Mouse (Mus musculus): ENCODE measurements around the gene 1700011L22Rik. TPM values are rescaled to one million over a fixed set of nuclear protein-coding genes. Genes with fewer than 3 reads are reported as not detected.

1700011L22Rik gene
- polyA plus RNA-seq, 1 experiment from 2014 or later = not detected

DNA sequence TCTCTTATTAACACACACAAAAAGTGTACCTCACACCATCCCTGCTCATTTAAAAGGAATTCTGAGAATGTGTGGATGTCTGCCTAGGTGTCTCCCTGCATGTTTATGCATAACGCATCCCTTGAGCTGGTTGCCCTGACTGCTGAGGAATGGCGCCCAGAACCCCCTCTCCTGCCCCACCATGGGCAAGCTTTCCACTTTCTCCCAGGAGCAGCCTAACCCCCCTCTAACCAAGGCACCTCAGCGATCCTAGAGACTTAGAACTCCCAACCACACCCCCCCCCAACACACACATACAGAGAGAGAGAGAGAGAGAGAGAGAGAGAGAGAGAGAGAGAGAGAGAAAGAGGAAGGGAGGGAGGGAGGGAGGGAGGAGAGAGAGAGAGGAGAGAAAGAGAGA lies 40.2 kb downstream of the 1700011L22Rik start:
- H3K4me3 ChIP-seq = no peak overlapping the region
- 31% methylated on average over 3 of the region's 3 CpGs for WGBS
- no peaks in the 10 kb centered on the region for H3K27me3 ChIP-seq
- H3K27ac ChIP-seq = peak overlapping the region; percentile 99
- H3K4me1 ChIP-seq = peaks cover 48% of the 10 kb centered on the region
- no peak overlapping the region for H3K9ac ChIP-seq
- no peaks in the 10 kb centered on the region for H3K36me3 ChIP-seq
- no peak for ATAC-seq (ENCODE audit: insufficient number of reproducible peaks, low FRiP score, low TSS enrichment, low read depth)
- no peaks in the 10 kb centered on the region for H3K9me3 ChIP-seq
- H3K4me2 ChIP-seq = no peak overlapping the region

DNA sequence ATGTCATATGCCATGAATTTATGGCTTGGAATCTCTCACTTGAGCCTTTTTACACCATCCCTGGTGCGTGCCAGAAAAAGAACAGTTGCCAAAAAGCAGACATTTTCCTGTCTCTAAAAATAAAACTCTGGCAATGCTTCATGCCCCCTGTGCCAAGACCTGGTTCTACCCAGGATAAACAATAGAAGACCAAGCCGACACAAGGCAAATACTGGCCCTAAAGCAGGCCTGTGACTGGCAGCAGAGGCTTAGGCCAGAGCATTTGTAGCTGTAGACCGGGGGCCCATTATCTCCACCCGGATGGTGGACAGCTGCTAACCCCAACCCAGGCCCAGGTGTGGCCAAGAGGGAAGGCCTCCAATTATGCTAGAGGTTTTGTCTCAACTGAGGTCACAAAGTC lies 41.5 kb downstream of the 1700011L22Rik start:
- Histone ChIP-seq H3K9ac (no peak overlapping the region), H3K27ac (peak overlapping the region; percentile 99), H3K9me3 (no peaks in the 10 kb centered on the region), H3K27me3 (no peaks in the 10 kb centered on the region), H3K4me3 (no peak overlapping the region), H3K4me1 (peaks cover 54% of the 10 kb centered on the region), H3K4me2 (no peak overlapping the region), H3K36me3 (no peaks in the 10 kb centered on the region)
- 35% methylated on average over 4 of the region's 4 CpGs for WGBS
- ATAC-seq (ENCODE audit: insufficient number of reproducible peaks, low FRiP score, low TSS enrichment, low read depth) = no peak

DNA sequence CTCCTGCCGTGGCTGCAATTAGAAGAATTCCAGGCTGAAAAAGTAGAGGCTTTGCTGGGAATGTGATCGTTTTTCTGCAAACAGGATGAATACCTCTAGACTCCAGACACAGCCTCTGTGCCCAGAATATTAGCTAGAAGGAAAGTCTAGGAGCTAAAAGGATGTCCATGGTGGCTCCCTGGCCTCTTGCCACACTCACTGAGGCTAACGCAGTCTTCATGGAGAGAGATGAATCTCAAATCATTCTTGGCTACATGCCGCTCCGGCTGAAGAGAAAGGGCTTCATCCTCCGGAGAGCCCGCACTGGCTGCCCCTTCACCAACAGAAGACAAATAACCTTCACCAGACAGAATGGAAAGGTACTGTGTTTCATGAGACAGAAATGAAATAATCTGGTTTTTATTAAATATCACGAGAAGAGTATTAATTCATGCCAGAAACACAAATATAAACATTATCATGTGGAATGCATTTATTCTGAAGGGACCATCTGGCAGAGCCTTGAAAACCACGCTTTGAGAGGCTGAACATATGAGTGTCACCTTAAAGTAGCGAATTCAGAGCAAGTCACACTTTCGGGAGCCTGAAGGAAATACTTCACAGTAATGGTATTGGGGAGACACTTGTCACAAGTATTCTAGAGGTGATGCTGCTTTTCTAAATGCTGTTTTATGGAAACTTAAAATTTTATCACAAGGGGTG lies 46.8 kb downstream of the 1700011L22Rik start:
- Histone ChIP-seq H3K4me1 (peaks cover 18% of the 10 kb centered on the region), H3K27ac (peak overlapping the region; percentile 71), H3K4me2 (peak overlapping the region; percentile 17; the same call in 1 of the 2 replicates), H3K9ac (no peak overlapping the region), H3K36me3 (no peaks in the 10 kb centered on the region), H3K4me3 (no peak overlapping the region; the same call in 1 of the 2 replicates), H3K27me3 (no peaks in the 10 kb centered on the region), H3K9me3 (no peaks in the 10 kb centered on the region)
- no peak for ATAC-seq (ENCODE audit: insufficient number of reproducible peaks, low FRiP score, low TSS enrichment, low read depth)
- 39% methylated on average over 11 of the region's 11 CpGs for WGBS

DNA sequence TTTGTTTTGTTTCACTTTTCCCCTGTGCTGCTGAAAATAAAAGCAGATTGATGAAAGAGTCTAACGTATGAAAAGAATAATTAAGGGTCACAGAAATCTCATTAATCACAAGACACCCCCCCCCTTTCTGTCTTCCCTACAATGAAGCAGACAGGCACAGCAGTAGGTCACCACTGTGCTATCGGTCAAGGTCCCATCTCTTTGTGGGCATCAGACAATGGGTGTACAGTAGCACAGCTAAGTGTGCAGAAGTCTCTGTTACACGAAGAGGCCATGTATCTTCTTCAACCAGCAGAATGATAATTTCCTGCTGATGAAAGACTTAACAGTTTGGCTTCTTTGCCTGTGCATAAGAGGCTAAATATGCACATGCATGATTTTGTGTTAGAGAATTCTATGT lies 49.7 kb downstream of the 1700011L22Rik start:
- H3K9ac ChIP-seq = no peak overlapping the region
- H3K4me1 ChIP-seq = peaks cover 18% of the 10 kb centered on the region
- no peaks in the 10 kb centered on the region for H3K27me3 ChIP-seq
- ATAC-seq (ENCODE audit: insufficient number of reproducible peaks, low FRiP score, low TSS enrichment, low read depth) = no peak
- H3K4me2 ChIP-seq = no peak overlapping the region
- H3K9me3 ChIP-seq = no peaks in the 10 kb centered on the region
- H3K4me3 ChIP-seq = no peak overlapping the region
- H3K36me3 ChIP-seq = no peaks in the 10 kb centered on the region; the same call in 1 of the 2 replicates
- H3K27ac ChIP-seq = no peak overlapping the region
- WGBS = 81% methylated on average over 3 of the region's 3 CpGs

DNA sequence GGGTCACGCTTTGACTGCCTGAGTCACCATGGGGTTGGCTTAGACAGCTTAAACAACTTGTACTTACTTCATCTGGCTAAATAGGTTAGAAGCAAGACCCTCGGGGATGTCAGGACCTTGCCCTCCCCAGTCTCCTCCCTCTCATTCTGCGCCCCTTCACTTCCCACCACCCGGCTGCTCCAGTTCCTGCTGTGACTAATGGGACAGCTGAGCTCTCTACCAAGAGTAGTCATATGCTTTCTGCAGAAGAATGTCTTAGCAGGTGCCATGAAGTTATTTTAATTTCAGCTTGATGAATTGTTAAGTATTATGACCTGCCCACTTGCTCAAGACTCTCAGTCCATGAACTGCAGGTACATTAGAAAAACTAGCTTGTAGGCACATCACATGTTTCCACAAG lies 51.9 kb downstream of the 1700011L22Rik start:
- no peak for ATAC-seq (ENCODE audit: insufficient number of reproducible peaks, low FRiP score, low TSS enrichment, low read depth)
- peaks cover 4% of the 10 kb centered on the region for H3K36me3 ChIP-seq
- H3K4me1 ChIP-seq = peaks cover 11% of the 10 kb centered on the region
- no peaks in the 10 kb centered on the region for H3K9me3 ChIP-seq
- H3K27ac ChIP-seq = no peak overlapping the region
- no peak overlapping the region for H3K4me3 ChIP-seq
- no peak overlapping the region for H3K4me2 ChIP-seq
- no peaks in the 10 kb centered on the region for H3K27me3 ChIP-seq
- 78% methylated on average over 4 of the region's 4 CpGs for WGBS
- H3K9ac ChIP-seq = no peak overlapping the region

DNA sequence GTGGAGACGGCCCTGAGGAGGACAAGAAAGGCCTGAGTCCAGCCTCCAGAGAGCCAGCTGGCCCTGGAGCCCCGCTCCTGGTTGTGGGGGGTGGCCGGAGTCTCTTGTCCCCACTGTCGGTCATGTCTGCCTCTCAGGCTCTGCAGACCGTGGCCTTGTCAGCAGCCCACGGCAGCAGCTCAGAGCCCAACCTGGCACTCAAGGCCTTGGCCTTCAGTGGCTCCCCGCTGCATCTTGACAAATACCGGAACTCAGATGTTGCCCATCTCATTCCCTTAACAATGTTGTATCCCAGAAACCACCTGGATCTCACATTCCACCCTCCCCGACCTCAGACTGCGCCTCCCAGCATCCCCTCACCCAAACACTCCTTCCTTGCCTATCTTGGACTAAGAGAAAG lies 58.3 kb downstream of the 1700011L22Rik start:
- no peak overlapping the region for H3K4me2 ChIP-seq
- 95% methylated on average over 10 of the region's 10 CpGs for WGBS
- H3K9ac ChIP-seq = no peak overlapping the region
- no peaks in the 10 kb centered on the region for H3K27me3 ChIP-seq
- no peak overlapping the region for H3K27ac ChIP-seq
- no peak overlapping the region for H3K4me3 ChIP-seq
- no peaks in the 10 kb centered on the region for H3K9me3 ChIP-seq
- no peaks in the 10 kb centered on the region for H3K4me1 ChIP-seq
- H3K36me3 ChIP-seq = peaks cover 58% of the 10 kb centered on the region
- no peak for ATAC-seq (ENCODE audit: insufficient number of reproducible peaks, low FRiP score, low TSS enrichment, low read depth)

DNA sequence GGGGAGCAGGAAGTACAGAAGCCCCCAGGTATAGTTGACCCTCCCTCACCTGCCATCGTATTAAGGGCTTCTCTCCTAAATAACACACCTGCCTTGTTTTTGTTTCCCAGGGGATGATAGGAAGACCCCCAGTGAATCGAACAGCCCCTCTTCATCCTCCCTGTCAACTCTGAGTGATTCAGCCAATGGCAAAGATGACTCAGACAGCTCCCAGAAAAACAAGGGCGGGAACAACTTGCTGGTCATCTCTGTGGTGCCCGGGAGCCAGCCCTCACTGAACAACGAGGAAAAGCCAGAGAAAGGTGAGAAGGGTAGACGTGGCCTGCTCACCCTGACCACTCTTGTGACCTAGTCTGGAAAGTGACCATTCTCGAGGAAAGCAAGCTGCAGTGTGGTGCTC lies 62.9 kb downstream of the 1700011L22Rik start:
- Histone ChIP-seq H3K27ac (no peak overlapping the region), H3K9ac (no peak overlapping the region), H3K4me2 (no peak overlapping the region), H3K9me3 (no peaks in the 10 kb centered on the region), H3K36me3 (peaks cover 78% of the 10 kb centered on the region), H3K4me1 (no peaks in the 10 kb centered on the region), H3K4me3 (no peak overlapping the region), H3K27me3 (no peaks in the 10 kb centered on the region)
- whole genome bisulfite sequencing = 78% methylated on average over 7 of the region's 7 CpGs
- no peak for ATAC-seq (ENCODE audit: insufficient number of reproducible peaks, low FRiP score, low TSS enrichment, low read depth)

DNA sequence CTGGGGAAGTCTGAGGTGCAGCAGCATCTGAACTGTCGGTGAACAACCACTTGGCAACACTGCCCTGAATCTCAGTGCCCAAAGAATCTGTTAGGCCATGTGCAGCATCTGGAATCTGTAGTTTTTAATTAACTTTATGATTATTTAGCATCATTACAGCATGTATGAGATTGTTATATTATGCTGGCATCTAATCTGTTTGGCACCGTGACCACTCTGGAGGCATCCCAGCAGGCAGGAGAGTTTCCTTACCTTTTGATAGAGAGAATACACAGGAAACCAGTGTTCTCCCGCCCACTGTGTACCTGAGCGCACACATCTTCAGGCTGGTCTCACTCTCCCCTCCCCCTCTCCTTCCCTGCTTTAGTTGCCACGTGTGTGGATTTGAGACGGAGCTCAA lies 68.7 kb downstream of the 1700011L22Rik start:
- Histone ChIP-seq H3K4me1 (no peaks in the 10 kb centered on the region), H3K27me3 (no peaks in the 10 kb centered on the region), H3K9ac (no peak overlapping the region; the same call in 1 of the 2 replicates), H3K36me3 (peaks cover 51% of the 10 kb centered on the region), H3K27ac (no peak overlapping the region), H3K4me3 (no peak overlapping the region), H3K4me2 (no peak overlapping the region), H3K9me3 (no peaks in the 10 kb centered on the region)
- WGBS = 75% methylated on average over 6 of the region's 6 CpGs
- ATAC-seq (ENCODE audit: insufficient number of reproducible peaks, low FRiP score, low TSS enrichment, low read depth) = no peak

DNA sequence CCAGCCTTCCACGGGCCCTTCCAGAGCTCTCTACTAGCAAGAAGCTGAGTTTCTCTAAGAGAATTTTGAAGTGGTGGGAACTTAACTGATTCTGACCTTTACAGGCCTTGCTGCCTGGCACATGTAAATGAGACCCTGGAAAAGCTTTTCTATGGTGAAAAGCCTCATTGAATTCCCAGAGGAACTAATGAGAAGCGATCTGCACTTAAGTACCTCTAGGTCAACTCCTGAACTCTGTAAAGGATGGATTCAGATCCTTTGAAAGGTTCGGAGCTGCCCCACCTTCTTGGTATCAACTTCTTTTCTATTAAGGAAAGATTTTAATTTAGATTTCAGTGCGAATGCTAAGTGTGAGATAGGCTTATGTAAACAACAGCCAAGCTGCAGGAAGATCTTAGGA lies 72.4 kb downstream of the 1700011L22Rik start:
- peaks cover 26% of the 10 kb centered on the region for H3K36me3 ChIP-seq
- WGBS = 82% methylated on average over 4 of the region's 4 CpGs
- ATAC-seq (ENCODE audit: insufficient number of reproducible peaks, low FRiP score, low TSS enrichment, low read depth) = no peak

DNA sequence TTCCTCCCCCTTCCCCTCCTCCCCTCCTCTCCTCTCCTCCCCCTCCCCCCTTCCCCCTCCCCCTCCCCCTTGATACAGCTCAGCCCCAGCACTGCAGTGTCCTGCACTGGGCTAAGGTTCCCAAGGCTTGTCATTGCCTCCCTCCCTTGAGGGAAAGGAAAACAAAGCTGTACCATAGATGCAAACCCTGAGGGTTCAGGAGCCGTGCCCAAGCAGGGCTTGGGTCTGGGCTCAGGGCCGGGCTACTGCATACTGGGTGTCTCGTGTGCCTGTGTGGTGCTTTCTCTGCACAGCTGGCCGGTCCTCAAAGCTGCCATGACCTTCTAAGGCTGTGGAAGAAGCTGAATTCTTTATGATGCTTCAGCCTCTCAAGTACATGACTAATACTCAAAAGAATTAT lies 74.8 kb downstream of the 1700011L22Rik start:
- H3K4me1 ChIP-seq = no peaks in the 10 kb centered on the region
- H3K9ac ChIP-seq = no peak overlapping the region
- peaks cover 8% of the 10 kb centered on the region; the same call in 1 of the 2 replicates for H3K36me3 ChIP-seq
- H3K27me3 ChIP-seq = no peaks in the 10 kb centered on the region
- H3K27ac ChIP-seq = no peak overlapping the region
- H3K4me2 ChIP-seq = no peak overlapping the region
- no peak for ATAC-seq (ENCODE audit: insufficient number of reproducible peaks, low FRiP score, low TSS enrichment, low read depth)
- no peak overlapping the region for H3K4me3 ChIP-seq
- 77% methylated on average over 4 of the region's 4 CpGs for WGBS
- no peaks in the 10 kb centered on the region for H3K9me3 ChIP-seq

More for the DNA sequence above, 72.4 kb downstream of the 1700011L22Rik start:
- no peak overlapping the region for H3K4me3 ChIP-seq
- H3K9ac ChIP-seq = no peak overlapping the region
- H3K4me1 ChIP-seq = no peaks in the 10 kb centered on the region
- H3K27me3 ChIP-seq = no peaks in the 10 kb centered on the region
- H3K9me3 ChIP-seq = no peaks in the 10 kb centered on the region
- no peak overlapping the region for H3K27ac ChIP-seq
- H3K4me2 ChIP-seq = no peak overlapping the region

DNA sequence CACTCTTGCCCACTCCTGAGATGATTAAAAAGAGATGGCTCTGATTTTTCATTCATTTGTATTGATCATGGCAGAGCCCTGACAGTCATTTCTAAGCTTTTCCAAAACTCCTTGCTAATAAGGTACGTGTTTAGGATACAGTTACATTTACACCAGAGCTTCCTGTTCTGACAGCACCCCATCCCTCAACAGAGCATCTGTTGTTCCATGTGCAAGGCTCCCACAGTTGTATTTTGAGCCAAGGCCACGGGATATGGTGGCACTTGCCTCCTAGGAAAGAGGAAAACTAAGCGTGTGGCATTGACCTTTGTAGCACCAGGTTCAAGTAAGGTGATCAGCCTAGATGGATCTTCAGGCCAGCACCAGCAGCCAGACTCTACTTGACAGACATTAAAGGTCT lies 83.1 kb downstream of the 1700011L22Rik start:
- no peaks in the 10 kb centered on the region for H3K9me3 ChIP-seq
- no peak for ATAC-seq (ENCODE audit: insufficient number of reproducible peaks, low FRiP score, low TSS enrichment, low read depth)
- WGBS = 78% methylated on average over 3 of the region's 3 CpGs
- no peak overlapping the region for H3K9ac ChIP-seq
- no peak overlapping the region for H3K4me2 ChIP-seq
- H3K36me3 ChIP-seq = no peaks in the 10 kb centered on the region
- no peak overlapping the region for H3K27ac ChIP-seq
- peaks cover 15% of the 10 kb centered on the region for H3K4me1 ChIP-seq
- H3K4me3 ChIP-seq = no peak overlapping the region
- H3K27me3 ChIP-seq = no peaks in the 10 kb centered on the region

DNA sequence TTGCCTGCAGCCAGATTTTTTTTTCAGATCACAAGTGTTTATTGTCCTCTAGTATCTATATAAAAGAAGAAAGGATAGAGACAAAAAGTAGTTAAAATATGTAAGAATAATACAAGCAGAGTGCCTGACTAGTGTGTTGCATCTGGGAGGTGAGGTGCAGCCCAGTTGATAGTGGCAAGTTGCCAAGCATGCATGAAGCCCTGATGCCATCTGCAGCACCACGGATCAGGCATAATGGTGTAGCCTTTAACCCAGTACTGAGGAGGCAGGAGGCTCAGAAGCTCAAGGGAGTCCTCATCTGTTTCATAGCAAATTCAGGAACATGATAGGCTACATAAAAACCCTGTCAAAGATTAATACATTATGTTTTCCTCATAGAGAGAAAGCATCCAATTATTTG lies 84.0 kb downstream of the 1700011L22Rik start:
- WGBS = 29% methylated on average over 1 of the region's 1 CpGs
- Histone ChIP-seq H3K4me3 (no peak overlapping the region), H3K36me3 (no peaks in the 10 kb centered on the region), H3K9me3 (no peaks in the 10 kb centered on the region), H3K4me2 (no peak overlapping the region), H3K27ac (no peak overlapping the region), H3K4me1 (peaks cover 15% of the 10 kb centered on the region), H3K27me3 (no peaks in the 10 kb centered on the region), H3K9ac (no peak overlapping the region)
- no peak for ATAC-seq (ENCODE audit: insufficient number of reproducible peaks, low FRiP score, low TSS enrichment, low read depth)

All from limb, embryonic 15.5 days (tissue).